Mouse (Mus musculus) hindbrain, embryonic 10.5 days (tissue): ENCODE measurements around the gene Lamp5. TPM values are rescaled to one million over a fixed set of nuclear protein-coding genes. Genes with fewer than 3 reads are reported as not detected.

Source experiments
- DNase-seq: peaks from one replicate; pipeline ENCODE4 v3.0.0-alpha.2; 2017; ENCODE audit warnings: low spot score
- H3K27ac ChIP-seq: fragments of 300-500 bp; sonication (generic); 2 replicates; pipeline ENCODE4 v1.5.1; 2016; ENCODE audit warnings: mild to moderate bottlenecking, moderate library complexity
- H3K27me3 ChIP-seq: fragments of 300-500 bp; sonication (generic); 2 replicates; pipeline ENCODE4 v1.6.1; 2016; ENCODE audit warnings: mild to moderate bottlenecking; ENCODE audit not compliant: poor library complexity, insufficient read depth, severe bottlenecking
- H3K36me3 ChIP-seq: fragments of 300-500 bp; sonication (generic); 2 replicates; pipeline ENCODE4 v1.6.1; 2016; ENCODE audit warnings: mild to moderate bottlenecking, moderate library complexity
- H3K4me1 ChIP-seq: fragments of 300-500 bp; sonication (generic); replicated peaks from 2 replicates; pipeline ENCODE4 v1.6.1; 2016; ENCODE audit warnings: mild to moderate bottlenecking
- H3K4me3 ChIP-seq: fragments of 300-500 bp; sonication (generic); 2 replicates; pipeline ENCODE4 v1.5.1; 2016; ENCODE audit warnings: mild to moderate bottlenecking, moderate library complexity
- H3K9me3 ChIP-seq: fragments of 300-500 bp; sonication (generic); 2 replicates; pipeline ENCODE4 v1.6.1; 2016; ENCODE audit warnings: mild to moderate bottlenecking, moderate library complexity
- WGBS: fragments of 180-500 bp; shearing (Covaris S2); methylation state at CpG from one replicate; pipeline ENCODE4 v1.1.7; 2016; 5-methylcytosine and 5-hydroxymethylcytosine counted together
- polyA plus RNA-seq: library from polyadenylated mRNA; unstranded; fragments of >200 nt; fragmentation: Nextera tagmentation; extraction: Ambion mirVana; gene quantifications from 2 replicates; pipeline ENCODE4 v1.2.1, GENCODE M21; 2016

Gene Lamp5
- polyA plus RNA-seq, 1 experiment from 2014 or later = 64.0 TPM

- H3K27me3 ChIP-seq = no peaks in the 10 kb centered on the region
- peak; percentile 39 for DNase-seq
- H3K4me3 ChIP-seq = no peak overlapping the region
- 16% methylated on average over 6 of the region's 6 CpGs for WGBS
- H3K36me3 ChIP-seq = no peaks in the 10 kb centered on the region
- peaks cover 32% of the 10 kb centered on the region for H3K4me1 ChIP-seq
- H3K9me3 ChIP-seq = no peaks in the 10 kb centered on the region
- peak overlapping the region; percentile 78 for H3K27ac ChIP-seq
Observed at GRCm38 (mm10) chr2:136108124-136109037, 56.3 kb downstream of the Lamp5 start.

GRCm38 (mm10) chr2:136109038-136109363, 57.0 kb downstream of the Lamp5 start:
- Histone ChIP-seq H3K4me1 (peaks cover 32% of the 10 kb centered on the region), H3K27ac (peak overlapping the region; percentile 78), H3K27me3 (no peaks in the 10 kb centered on the region), H3K36me3 (no peaks in the 10 kb centered on the region), H3K4me3 (no peak overlapping the region), H3K9me3 (no peaks in the 10 kb centered on the region)
- DNase-seq = no peak
- WGBS = 0% methylated on average over 2 of the region's 2 CpGs

DNA sequence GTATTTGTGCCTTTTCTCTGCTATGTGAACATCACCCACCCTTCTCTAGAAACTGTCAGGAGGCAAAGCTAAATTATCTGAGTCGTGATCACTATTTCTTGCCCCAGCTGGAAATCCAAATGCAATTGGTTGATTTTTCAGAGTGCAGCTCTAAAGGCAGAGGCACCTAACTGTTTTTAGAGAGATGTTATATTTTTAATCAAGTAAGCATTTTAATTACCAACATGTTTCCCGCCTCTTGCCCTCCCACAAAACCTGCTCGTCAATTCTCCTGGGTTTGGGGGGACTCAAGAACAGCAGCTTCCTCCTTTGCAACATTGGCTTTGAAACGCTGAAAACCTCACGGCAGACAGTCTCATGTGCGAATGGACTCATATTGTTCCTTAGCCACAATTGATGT, 61.3 kb downstream of the Lamp5 start:
- no peak overlapping the region for H3K27ac ChIP-seq
- DNase-seq = no peak
- H3K4me1 ChIP-seq = peaks cover 17% of the 10 kb centered on the region
- WGBS = 79% methylated on average over 6 of the region's 6 CpGs
- H3K36me3 ChIP-seq = no peaks in the 10 kb centered on the region
- no peaks in the 10 kb centered on the region for H3K27me3 ChIP-seq
- no peak overlapping the region for H3K4me3 ChIP-seq
- H3K9me3 ChIP-seq = no peaks in the 10 kb centered on the region

GRCm38 (mm10) chr2:136118006-136118405, 66.0 kb downstream of the Lamp5 start:
- no peak overlapping the region for H3K4me3 ChIP-seq
- no peak for DNase-seq
- H3K36me3 ChIP-seq = no peaks in the 10 kb centered on the region
- no peaks in the 10 kb centered on the region for H3K9me3 ChIP-seq
- no peaks in the 10 kb centered on the region for H3K27me3 ChIP-seq
- no peaks in the 10 kb centered on the region for H3K4me1 ChIP-seq
- 94% methylated on average over 2 of the region's 2 CpGs for WGBS
- no peak overlapping the region for H3K27ac ChIP-seq
